Mouse (Mus musculus) bone marrow, adult 2 months (tissue): ENCODE data around the gene Hist2h2ac. TPM values are rescaled to one million over a fixed set of nuclear protein-coding genes. Genes with fewer than 3 reads are reported as not detected.
"Not testable (repeated sequence)": the region's sequence is repeated elsewhere in the genome, so short reads cannot be mapped to it uniquely, and the experiment has no call there.

ENCODE experiments used
- H3K27ac ChIP-seq: fragments of 200-500 bp; 2 replicates; pipeline ENCODE4 v1.5.1; 2012; ENCODE audit warnings: low read depth, mild to moderate bottlenecking, control low read depth, inconsistent platforms, low read length; ENCODE audit not compliant: control insufficient read depth, poor library complexity, insufficient read depth
- H3K4me1 ChIP-seq: fragments of 200-500 bp; 2 replicates; pipeline ENCODE4 v1.6.1; 2011; ENCODE audit warnings: low read length; ENCODE audit not compliant: control insufficient read depth, insufficient read depth
- H3K4me3 ChIP-seq: fragments of 200-500 bp; replicated peaks from 2 replicates; pipeline ENCODE3; 2011; ENCODE audit warnings: mild to moderate bottlenecking, low read depth, low read length, control low read depth; ENCODE audit not compliant: control insufficient read depth
- CTCF ChIP-seq: fragments of 200-500 bp; IDR thresholded peaks from 2 replicates; pipeline ENCODE4 v1.5.1; 2011; ENCODE audit warnings: low read length, control low read depth; ENCODE audit not compliant: control insufficient read depth, insufficient read depth
- POLR2A ChIP-seq: fragments of 200-500 bp; IDR thresholded peaks from 2 replicates; pipeline ENCODE4 v1.6.1; 2011; ENCODE audit warnings: low read depth, mild to moderate bottlenecking, control low read depth, low read length, borderline replicate concordance; ENCODE audit not compliant: control insufficient read depth
- WGBS: fragments of 180-500 bp; shearing (Covaris S2); methylation state at CpG from one replicate; pipeline ENCODE4 v1.1.7; 2018; 5-methylcytosine and 5-hydroxymethylcytosine counted together
- polyA plus RNA-seq: library from polyadenylated mRNA; stranded (reverse); fragments of >200 nt; gene quantifications from 2 replicates; pipeline ENCODE4 v1.2.4, GENCODE M21; 2011; ENCODE audit warnings: low replicate concordance; ENCODE audit not compliant: missing spikeins, insufficient read depth, insufficient read length

The Hist2h2ac gene
- polyA plus RNA-seq, 1 experiment = 25.1 TPM

- no peak overlapping the region for H3K27ac ChIP-seq
- 53% methylated on average over 2 of the region's 2 CpGs for WGBS
- TF ChIP-seq CTCF = no peak
- TF ChIP-seq POLR2A = no peak
- H3K4me1 ChIP-seq = peaks cover 4% of the 10 kb centered on the region
- H3K4me3 ChIP-seq = no peak overlapping the region
These were observed 20.9 kb downstream of the Hist2h2ac start for GRCm38 (mm10) chr3:96199731-96200130.

GRCm38 (mm10) chr3:96198601-96199251, 22.0 kb downstream of the Hist2h2ac start:
- H3K27ac ChIP-seq, H3K4me3 ChIP-seq: not testable (repeated sequence)
- 22% methylated on average over 8 of the region's 8 CpGs for WGBS

GRCm38 (mm10) chr3:96198181-96198580, 22.5 kb downstream of the Hist2h2ac start:
- H3K4me1 ChIP-seq = peaks cover 4% of the 10 kb centered on the region
- WGBS = under 1% methylated on average over 6 of the region's 6 CpGs
- TF ChIP-seq CTCF (no peak), POLR2A (no peak)
- no peak overlapping the region for H3K4me3 ChIP-seq
- H3K27ac ChIP-seq = no peak overlapping the region

More at GRCm38 (mm10) chr3:96198601-96199251, 22.0 kb downstream of the Hist2h2ac start:
- not testable (repeated sequence) for H3K4me1 ChIP-seq

- Histone ChIP-seq H3K27ac (peak overlapping the region; percentile 74), H3K4me3 (peak overlapping the region; percentile 90), H3K4me1 (peaks cover 4% of the 10 kb centered on the region)
- WGBS = under 1% methylated on average over 50 of the region's 50 CpGs
- TF ChIP-seq POLR2A (peak; percentile 80), CTCF (no peak)
These were observed 23.4 kb downstream of the Hist2h2ac start for GRCm38 (mm10) chr3:96197129-96197749.

- H3K4me3 ChIP-seq = peak overlapping the region; percentile 90
- 18% methylated on average over 27 of the region's 27 CpGs for WGBS
- TF ChIP-seq POLR2A = peak; percentile 5; the same call in 1 of the 2 replicates
- TF ChIP-seq CTCF = no peak
- peak overlapping the region; percentile 74 for H3K27ac ChIP-seq
- H3K4me1 ChIP-seq = peaks cover 4% of the 10 kb centered on the region
These were observed 24.1 kb downstream of the Hist2h2ac start for GRCm38 (mm10) chr3:96196437-96197128.

- H3K27ac ChIP-seq = no peak overlapping the region
- WGBS = 91% methylated on average over 11 of the region's 11 CpGs
- no peak overlapping the region for H3K4me3 ChIP-seq
- H3K4me1 ChIP-seq = peaks cover 4% of the 10 kb centered on the region
- TF ChIP-seq CTCF (no peak), POLR2A (no peak)
These were observed 24.9 kb downstream of the Hist2h2ac start for GRCm38 (mm10) chr3:96195616-96196313.

GRCm38 (mm10) chr3:96194966-96195365, 25.7 kb downstream of the Hist2h2ac start:
- TF ChIP-seq POLR2A (no peak), CTCF (no peak)
- no peak overlapping the region for H3K4me3 ChIP-seq
- H3K4me1 ChIP-seq = peaks cover 4% of the 10 kb centered on the region
- no peak overlapping the region for H3K27ac ChIP-seq
- 21% methylated on average over 10 of the region's 10 CpGs for WGBS

GRCm38 (mm10) chr3:96192977-96193376, 27.7 kb downstream of the Hist2h2ac start:
- Histone ChIP-seq H3K27ac (no peak overlapping the region), H3K4me3 (no peak overlapping the region), H3K4me1 (peaks cover 4% of the 10 kb centered on the region)
- WGBS = 85% methylated on average over 12 of the region's 12 CpGs
- no peak for TF ChIP-seq CTCF
- TF ChIP-seq POLR2A = no peak
